Comparison of ENCODE assay signal across 24 mouse cellular contexts in the genomic region with DNA sequence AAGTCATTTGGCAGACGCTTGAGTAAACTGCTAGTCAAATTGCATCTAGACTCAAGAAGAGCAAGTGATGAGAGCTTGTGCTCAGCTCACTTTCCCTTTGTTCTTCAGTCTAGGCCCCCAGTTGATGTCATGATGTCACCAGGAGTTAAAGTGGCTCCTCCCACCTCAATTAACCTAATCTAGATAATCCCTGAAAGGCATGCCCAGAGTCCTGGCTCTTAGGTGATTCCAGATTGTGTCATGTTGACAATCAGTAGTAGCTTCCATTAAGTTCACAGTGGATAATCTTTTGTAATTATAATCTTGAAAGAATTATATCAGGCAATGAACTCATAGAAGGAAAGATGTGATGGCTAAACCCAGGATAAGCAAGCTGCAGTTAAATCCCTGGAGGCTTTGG. TPM values are rescaled to one million over a fixed set of nuclear protein-coding genes. Genes with fewer than 3 reads are reported as not detected.
DNase-seq lines count a peak whose midpoint lies in the region; ATAC-seq lines count a peak whose summit lies in the region.
"Had no signal": no experiment of that assay in that cellular context is flagged by ENCODE, and none has a peak within 500 bp of the region (broad histone marks: within the 10 kb centered on the region; RNA-seq: fewer than 3 reads in every experiment).

No protein-coding gene starts in this region.

- no peaks in the 10 kb centered on the region for H3K9me3 ChIP-seq in embryonic facial prominence, embryonic 14.5 days (ENCODE audit: control insufficient read depth, low read length)
- H3K9me3 ChIP-seq in embryonic facial prominence, embryonic 10.5 days, result no peaks in the 10 kb centered on the region
- no peaks in the 10 kb centered on the region for H3K9me3 ChIP-seq in heart, embryonic 11.5 days (replicated peaks; ENCODE audit: control insufficient read depth, low read length)
- no peaks in the 10 kb centered on the region for H3K9me3 ChIP-seq in heart, embryonic 15.5 days (replicated peaks)
- no peaks in the 10 kb centered on the region for H3K9me3 ChIP-seq in neural tube, embryonic 14.5 days (ENCODE audit: control insufficient read depth, low read length)
- H3K9me3 ChIP-seq in neural tube, embryonic 15.5 days (replicated peaks), result no peaks in the 10 kb centered on the region
- H3K9me3 ChIP-seq: embryonic facial prominence, embryonic 12.5 days; forebrain, embryonic 13.5 days; G1E; hindbrain, embryonic 13.5 days; kidney, embryonic 15.5 days had no signal

- peak; percentile 68; the same call in 1 of the 2 replicates for ATAC-seq in embryonic facial prominence, embryonic 14.5 days (ENCODE audit: low read depth)
- no peak for ATAC-seq in heart, embryonic 11.5 days (replicated peaks; ENCODE audit: insufficient number of reproducible peaks, low FRiP score, low TSS enrichment)
- ATAC-seq in heart, embryonic 15.5 days (replicated peaks; ENCODE audit: insufficient number of reproducible peaks, insufficient read depth, low FRiP score, low read depth), result no peak
- ATAC-seq in neural tube, embryonic 14.5 days (ENCODE audit: low read depth), result 0 out of 2 replicates have a peak, but pooled peaks have one; percentile 6
- no peak for ATAC-seq in neural tube, embryonic 15.5 days (ENCODE audit: low FRiP score)
- ATAC-seq: CD4-positive, CD25-positive, alpha-beta regulatory T cell, adult 4 months; forebrain, embryonic 13.5 days; forebrain, postnatal 0 days; hindbrain, postnatal 0 days had no signal

- 69% methylated on average over 1 of the region's 1 CpGs for WGBS in embryonic facial prominence, embryonic 14.5 days
- WGBS in embryonic facial prominence, embryonic 10.5 days, result 87% methylated on average over 1 of the region's 1 CpGs
- WGBS in heart, embryonic 11.5 days (ENCODE audit: insufficient replicate concordance), result 69% methylated on average over 1 of the region's 1 CpGs
- WGBS in heart, embryonic 15.5 days, result 86% methylated on average over 1 of the region's 1 CpGs
- 90% methylated on average over 1 of the region's 1 CpGs for WGBS in neural tube, embryonic 14.5 days
- WGBS in neural tube, embryonic 15.5 days, result 91% methylated on average over 1 of the region's 1 CpGs

- H3K4me2 ChIP-seq in embryonic facial prominence, embryonic 14.5 days (ENCODE audit: low read depth, low read length), result no peak overlapping the region
- H3K4me2 ChIP-seq in heart, embryonic 11.5 days, result no peak overlapping the region
- H3K4me2 ChIP-seq in heart, embryonic 15.5 days, result no peak overlapping the region
- no peak overlapping the region for H3K4me2 ChIP-seq in neural tube, embryonic 14.5 days (ENCODE audit: low read depth, low read length)
- H3K4me2 ChIP-seq in neural tube, embryonic 15.5 days, result no peak overlapping the region
- H3K4me2 ChIP-seq: embryonic facial prominence, embryonic 12.5 days; forebrain, embryonic 13.5 days; hindbrain, embryonic 13.5 days; kidney, embryonic 15.5 days had no signal

- DNase-seq in embryonic facial prominence, embryonic 14.5 days (ENCODE audit: low spot score), result peak; percentile 26
- no peak for DNase-seq in embryonic facial prominence, embryonic 10.5 days (ENCODE audit: low spot score)
- DNase-seq in heart, adult 18-20 months, result no peak
- DNase-seq in heart, adult 8-10 months (ENCODE audit: low spot score), result no peak
- DNase-seq: adrenal gland, adult 8-10 months; B cell, adult 2 months; cerebellum, adult 11 months; cerebellum, adult 8-10 months; cerebellum, postnatal 14 days; embryo, embryonic 11 days; forebrain, postnatal 0 days; gastrocnemius, postnatal 36 days; kidney, adult 2 months had no signal

- no peak overlapping the region for H3K4me3 ChIP-seq in embryonic facial prominence, embryonic 14.5 days (ENCODE audit: low read depth, low read length)
- H3K4me3 ChIP-seq in embryonic facial prominence, embryonic 10.5 days, result no peak overlapping the region
- no peak overlapping the region for H3K4me3 ChIP-seq in heart, embryonic 11.5 days (ENCODE audit: low read depth, low read length)
- H3K4me3 ChIP-seq in heart, embryonic 15.5 days, result no peak overlapping the region
- H3K4me3 ChIP-seq in neural tube, embryonic 14.5 days (ENCODE audit: low read depth, low read length), result no peak overlapping the region
- H3K4me3 ChIP-seq in neural tube, embryonic 15.5 days (replicated peaks), result no peak overlapping the region
- H3K4me3 ChIP-seq: embryonic facial prominence, embryonic 12.5 days; forebrain, embryonic 13.5 days; hindbrain, embryonic 13.5 days; kidney, embryonic 15.5 days had no signal

- H3K27me3 ChIP-seq in embryonic facial prominence, embryonic 14.5 days (replicated peaks; ENCODE audit: control insufficient read depth, insufficient read depth, low read length), result no peaks in the 10 kb centered on the region
- H3K27me3 ChIP-seq in embryonic facial prominence, embryonic 10.5 days (replicated peaks; ENCODE audit: low read depth, poor library complexity, severe bottlenecking), result no peaks in the 10 kb centered on the region
- H3K27me3 ChIP-seq in heart, embryonic 11.5 days (ENCODE audit: control insufficient read depth, insufficient read depth, low read length), result no peaks in the 10 kb centered on the region
- no peaks in the 10 kb centered on the region for H3K27me3 ChIP-seq in heart, embryonic 15.5 days
- H3K27me3 ChIP-seq in neural tube, embryonic 14.5 days (ENCODE audit: control insufficient read depth, insufficient read depth, low read length), result no peaks in the 10 kb centered on the region
- no peaks in the 10 kb centered on the region for H3K27me3 ChIP-seq in neural tube, embryonic 15.5 days (replicated peaks)
- H3K27me3 ChIP-seq: embryonic facial prominence, embryonic 12.5 days; forebrain, embryonic 13.5 days; hindbrain, embryonic 13.5 days; kidney, embryonic 15.5 days had no signal

- no peak overlapping the region for H3K9ac ChIP-seq in embryonic facial prominence, embryonic 14.5 days (ENCODE audit: low read depth, low read length)
- no peak overlapping the region for H3K9ac ChIP-seq in heart, embryonic 11.5 days (ENCODE audit: low read depth, low read length)
- no peak overlapping the region for H3K9ac ChIP-seq in heart, embryonic 15.5 days
- no peak overlapping the region for H3K9ac ChIP-seq in neural tube, embryonic 14.5 days (replicated peaks; ENCODE audit: low read depth, low read length)
- no peak overlapping the region for H3K9ac ChIP-seq in neural tube, embryonic 15.5 days (replicated peaks)
- H3K9ac ChIP-seq: embryonic facial prominence, embryonic 12.5 days; forebrain, embryonic 13.5 days; forebrain, postnatal 0 days; hindbrain, embryonic 13.5 days; kidney, embryonic 15.5 days had no signal

- H3K36me3 ChIP-seq in embryonic facial prominence, embryonic 14.5 days (ENCODE audit: control insufficient read depth, insufficient read depth, low read length), result no peaks in the 10 kb centered on the region
- no peaks in the 10 kb centered on the region for H3K36me3 ChIP-seq in embryonic facial prominence, embryonic 10.5 days (replicated peaks)
- H3K36me3 ChIP-seq in heart, embryonic 11.5 days (ENCODE audit: control insufficient read depth, insufficient read depth, low read length), result no peaks in the 10 kb centered on the region
- H3K36me3 ChIP-seq in heart, embryonic 15.5 days, result no peaks in the 10 kb centered on the region
- H3K36me3 ChIP-seq in neural tube, embryonic 14.5 days (ENCODE audit: control insufficient read depth, insufficient read depth, low read length), result no peaks in the 10 kb centered on the region
- no peaks in the 10 kb centered on the region for H3K36me3 ChIP-seq in neural tube, embryonic 15.5 days
- H3K36me3 ChIP-seq: embryonic facial prominence, embryonic 12.5 days; G1E; hindbrain, embryonic 13.5 days; kidney, embryonic 15.5 days had no signal

- H3K27ac ChIP-seq in embryonic facial prominence, embryonic 14.5 days (replicated peaks; ENCODE audit: low read depth, low read length), result no peak overlapping the region
- no peak overlapping the region for H3K27ac ChIP-seq in embryonic facial prominence, embryonic 10.5 days (replicated peaks)
- H3K27ac ChIP-seq in heart, embryonic 11.5 days (ENCODE audit: low read depth, low read length), result 0 out of 2 replicates have a peak overlapping the region, but pooled peaks have one; percentile 35
- peak overlapping the region; percentile 57 for H3K27ac ChIP-seq in heart, embryonic 15.5 days
- no peak overlapping the region for H3K27ac ChIP-seq in neural tube, embryonic 14.5 days (ENCODE audit: low read depth, low read length)
- H3K27ac ChIP-seq in neural tube, embryonic 15.5 days (replicated peaks), result no peak overlapping the region
- H3K27ac ChIP-seq: embryonic facial prominence, embryonic 12.5 days; forebrain, embryonic 13.5 days; hindbrain, embryonic 13.5 days; hindbrain, postnatal 0 days; kidney, embryonic 15.5 days had no signal

- H3K4me1 ChIP-seq in embryonic facial prominence, embryonic 14.5 days (ENCODE audit: control insufficient read depth, insufficient read depth, low read length), result no peaks in the 10 kb centered on the region
- H3K4me1 ChIP-seq in embryonic facial prominence, embryonic 10.5 days, result no peaks in the 10 kb centered on the region
- 0 out of 2 replicates have a peak, but pooled peaks cover 2% of the 10 kb centered on the region for H3K4me1 ChIP-seq in heart, embryonic 11.5 days (ENCODE audit: control insufficient read depth, insufficient read depth, low read length)
- peaks cover 10% of the 10 kb centered on the region for H3K4me1 ChIP-seq in heart, embryonic 15.5 days (replicated peaks)
- H3K4me1 ChIP-seq in neural tube, embryonic 14.5 days (ENCODE audit: control insufficient read depth, insufficient read depth, low read length), result no peaks in the 10 kb centered on the region
- no peaks in the 10 kb centered on the region for H3K4me1 ChIP-seq in neural tube, embryonic 15.5 days
- H3K4me1 ChIP-seq: embryonic facial prominence, embryonic 12.5 days; forebrain, embryonic 13.5 days; kidney, embryonic 15.5 days had no signal

RNA-seq across cellular contexts. Expression of a gene that starts 14.9 kb away (rescaled TPM):
- polyA plus RNA-seq in embryonic facial prominence, embryonic 14.5 days (2014; fragmentation: Nextera tagmentation; extraction: Ambion mirVana), result 426 and 453 TPM in 2 replicates
- 503 and 518 TPM in 2 replicates for polyA plus RNA-seq in embryonic facial prominence, embryonic 10.5 days (2016; fragmentation: Nextera tagmentation; extraction: Ambion mirVana)
- 447 and 449 TPM in 2 replicates for polyA plus RNA-seq in heart, embryonic 11.5 days (2014; fragmentation: Nextera tagmentation; extraction: Ambion mirVana)
- total RNA-seq in heart, adult 18-20 months (2021), result 100 to 1,000 TPM; 208 to 214 TPM
- 292 and 296 TPM in 2 replicates for polyA plus RNA-seq in heart, embryonic 15.5 days (2015; fragmentation: Nextera tagmentation; extraction: Ambion mirVana)
- 100 to 1,000 TPM; 155 to 268 (median 219) TPM for total RNA-seq in heart, adult 8-10 months (2022)
- 305 and 382 TPM in 2 replicates for polyA plus RNA-seq in neural tube, embryonic 14.5 days (2014; fragmentation: Nextera tagmentation; extraction: Ambion mirVana)
- polyA plus RNA-seq in neural tube, embryonic 15.5 days (2015; fragmentation: Nextera tagmentation; extraction: Ambion mirVana), result 293 and 341 TPM in 2 replicates

Comparison
In these comparisons a context has a peak if more than half of its experiments do, and no peak if none do; other contexts are left out.
1. ATAC-seq: peak in embryonic facial prominence, embryonic 14.5 days (single experiment) and neural tube, embryonic 14.5 days (single experiment); none in heart, embryonic 11.5 days (single experiment), heart, embryonic 15.5 days (single experiment) and neural tube, embryonic 15.5 days (single experiment).
2. H3K27ac ChIP-seq: peak in heart, embryonic 11.5 days (single experiment) and heart, embryonic 15.5 days (single experiment); none in embryonic facial prominence, embryonic 14.5 days (single experiment), embryonic facial prominence, embryonic 10.5 days (single experiment), neural tube, embryonic 14.5 days (single experiment) and neural tube, embryonic 15.5 days (single experiment).